Mouse (Mus musculus) spleen, adult 12 weeks (tissue): ENCODE measurements at regions not wholly inside any gene's neighbourhood (a gene's known extent, or its start where the extent isn't known, plus 50 kb on each side); places are given as distances from the start of the nearest gene placed in this dataset.

ENCODE experiments used
- DNase-seq: peaks from one replicate; pipeline ENCODE4 v3.0.0; 2022; ENCODE audit warnings: low spot score

- no peak for DNase-seq
These were observed 81.4 kb downstream of the Mtpn start for GRCm38 (mm10) chr6:35458250-35458649.

- no peak for DNase-seq
These were observed 94.7 kb downstream of the Mtpn start for GRCm38 (mm10) chr6:35445007-35445406.

DNA sequence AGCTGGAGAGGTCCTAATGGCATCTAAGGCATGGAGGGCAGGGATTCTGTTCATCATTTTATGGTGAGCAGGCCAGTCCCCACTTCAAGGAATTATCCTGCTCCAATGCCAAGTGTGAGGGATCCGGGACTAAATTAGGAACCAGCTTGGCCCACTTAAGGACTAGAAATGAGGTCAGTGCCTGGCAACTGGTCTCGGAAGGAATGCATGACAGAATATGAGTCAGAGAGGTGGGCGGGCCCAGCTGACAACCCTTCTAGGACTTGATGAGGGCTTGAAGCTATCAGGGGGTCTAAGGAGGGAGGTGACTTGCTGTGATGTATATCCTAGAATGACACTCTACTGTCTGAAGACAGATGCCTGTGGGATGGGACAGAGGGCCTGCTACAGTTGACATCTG, 100.4 kb upstream of the Fam180a start:
- DNase-seq = no peak

- DNase-seq = no peak
These were observed 98.6 kb upstream of the Fam180a start for GRCm38 (mm10) chr6:35424521-35424920.

DNA sequence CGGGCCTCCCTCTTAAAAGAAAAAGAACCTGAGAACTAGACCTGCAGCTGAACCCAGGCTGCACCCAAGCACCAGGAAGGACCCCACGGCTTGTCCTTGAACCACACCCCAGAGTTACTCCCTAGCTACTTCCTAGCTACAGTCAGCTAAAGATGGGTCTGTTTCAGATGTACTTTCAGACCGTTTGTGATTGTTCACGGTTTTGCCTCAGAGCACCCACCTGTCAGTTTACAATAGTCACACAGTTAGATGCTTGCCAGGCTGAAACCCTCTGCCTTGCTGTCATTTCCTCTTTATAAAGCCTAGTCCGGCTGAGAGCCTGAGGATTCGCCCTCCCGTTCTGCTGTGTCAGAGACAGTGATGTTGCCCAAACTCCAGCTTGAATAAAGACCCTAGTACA, 95.0 kb upstream of the Fam180a start:
- no peak for DNase-seq

GRCm38 (mm10) chr6:35405044-35405443, 79.1 kb upstream of the Fam180a start:
- no peak for DNase-seq

DNA sequence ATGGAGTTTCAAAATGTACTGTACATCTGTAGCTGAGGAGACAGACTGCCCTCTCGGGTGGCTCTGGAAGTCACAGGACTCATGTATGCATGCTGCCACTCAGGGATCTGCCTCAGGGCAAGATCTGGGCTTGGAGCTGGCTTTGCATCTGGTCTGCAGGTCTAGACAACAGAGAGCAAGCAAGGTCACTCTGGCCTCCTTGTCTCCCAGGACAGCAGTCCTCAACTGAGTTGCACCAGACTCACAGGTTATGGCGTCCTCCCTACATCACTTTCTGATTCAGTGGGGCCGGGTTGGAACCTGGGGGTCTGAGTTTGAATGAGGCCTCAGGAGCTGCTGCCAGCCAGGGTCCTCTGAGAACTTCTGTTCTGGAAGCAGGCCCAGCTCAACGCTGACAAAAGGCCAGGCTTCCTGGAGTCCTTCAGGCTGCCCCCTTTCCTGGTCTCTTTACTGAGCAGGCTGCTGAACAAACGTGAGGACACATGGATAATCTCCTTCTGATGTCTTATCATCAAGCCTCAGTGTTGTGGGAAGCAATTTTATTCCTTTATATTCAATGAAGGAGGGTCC, 77.5 kb upstream of the Fam180a start:
- no peak for DNase-seq

- no peak for DNase-seq
These were observed 69.8 kb upstream of the Fam180a start for GRCm38 (mm10) chr6:35395726-35396125.

- DNase-seq = no peak
These were observed 62.9 kb upstream of the Fam180a start for GRCm38 (mm10) chr6:35388827-35389226.

DNA sequence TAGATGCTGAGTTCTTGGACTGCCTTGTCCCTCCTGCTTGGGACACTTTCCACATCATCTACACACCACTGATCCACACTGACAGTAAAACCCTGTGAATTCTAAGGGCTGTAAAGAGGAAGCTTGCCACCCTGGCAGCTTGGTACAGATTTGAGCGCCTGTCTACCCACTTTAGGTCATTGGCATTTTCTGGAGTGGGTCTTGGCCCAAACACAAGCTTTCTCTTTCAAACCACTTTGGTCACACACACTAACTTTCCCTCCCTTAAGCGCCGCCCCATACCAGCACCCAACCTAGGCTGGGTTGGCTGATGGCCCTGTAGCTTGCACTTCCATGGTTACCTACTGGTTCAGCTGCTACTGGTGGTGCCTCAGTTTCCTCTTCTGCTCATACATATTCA, 55.6 kb upstream of the Fam180a start:
- no peak for DNase-seq

DNA sequence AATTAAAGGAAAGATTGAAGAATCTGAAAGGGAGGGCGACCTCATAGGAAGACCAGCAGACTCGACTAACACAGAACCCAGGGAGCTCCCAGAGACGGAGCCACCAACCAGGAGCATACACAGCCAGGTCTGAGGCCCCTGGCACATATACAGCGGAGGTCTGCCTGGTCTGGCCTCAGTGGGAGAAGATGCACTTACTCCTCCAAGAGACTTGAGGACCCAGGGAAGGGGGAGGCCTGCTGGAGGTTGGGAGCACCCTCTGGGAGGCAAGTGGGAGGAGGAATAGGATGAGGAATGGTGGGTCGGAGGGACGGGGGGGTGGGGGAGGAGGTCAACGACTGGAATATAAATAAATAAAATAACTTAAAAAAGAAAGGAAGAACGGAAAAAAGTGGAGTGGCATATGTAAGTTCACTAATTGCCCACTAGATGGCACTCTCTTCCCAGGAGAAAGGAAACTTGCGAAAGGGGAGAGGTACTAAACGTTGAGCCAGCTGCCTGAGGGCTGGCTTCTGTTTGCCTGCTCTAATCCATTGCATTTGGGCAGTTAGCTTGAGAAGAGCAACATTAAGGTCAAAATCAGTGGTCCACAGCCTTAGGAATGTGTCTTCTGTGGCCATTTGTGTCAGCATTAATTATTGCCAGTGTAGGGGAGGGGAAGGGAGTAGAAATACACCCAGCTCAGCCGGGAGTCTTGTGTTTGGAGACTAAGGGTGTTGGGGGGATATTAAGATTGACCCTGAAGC, 55.0 kb upstream of the Fam180a start:
- DNase-seq = peak; percentile 10

DNA sequence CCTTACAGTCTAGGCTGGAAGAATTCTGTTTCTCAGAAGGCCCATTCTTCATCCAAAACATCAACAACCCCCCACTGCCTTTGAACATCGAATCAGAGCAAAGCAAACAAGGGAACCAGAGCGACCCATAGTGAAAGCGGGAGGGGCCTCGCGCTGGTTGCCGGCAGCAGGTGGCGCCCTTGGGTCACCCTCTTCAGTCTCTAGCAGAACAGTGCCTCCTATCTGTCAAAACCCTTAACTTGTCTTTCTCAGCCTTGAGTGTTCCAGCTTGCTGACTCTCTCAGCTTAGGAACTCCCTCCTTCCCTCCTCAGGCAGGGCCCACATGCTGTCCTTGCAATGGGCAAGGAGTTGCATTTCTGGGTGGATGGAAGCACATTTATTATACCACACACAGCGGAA, 53.9 kb upstream of the Fam180a start:
- DNase-seq = peak; percentile 57

DNA sequence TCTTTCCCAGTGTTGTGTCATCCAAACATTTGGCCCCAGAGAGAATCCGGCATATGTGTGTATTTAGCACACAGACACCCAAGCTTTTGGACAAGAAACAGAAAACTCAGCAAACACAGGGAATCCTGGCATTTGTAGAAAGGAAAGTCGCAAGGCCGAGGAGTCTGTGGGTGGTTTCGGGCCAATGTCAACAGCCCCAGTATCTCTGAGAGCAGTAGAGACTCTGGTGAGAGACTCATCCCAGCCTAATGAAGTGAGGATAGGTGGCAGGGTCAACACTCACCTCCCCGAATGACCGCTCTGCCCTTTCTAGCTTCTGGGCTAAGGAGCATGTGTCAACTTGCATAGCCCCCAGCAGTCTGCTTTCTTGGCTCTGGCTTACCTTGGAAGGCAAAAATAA, 52.9 kb upstream of the Fam180a start:
- DNase-seq = no peak

GRCm38 (mm10) chr6:35377535-35377934, 51.6 kb upstream of the Fam180a start:
- DNase-seq = no peak

DNA sequence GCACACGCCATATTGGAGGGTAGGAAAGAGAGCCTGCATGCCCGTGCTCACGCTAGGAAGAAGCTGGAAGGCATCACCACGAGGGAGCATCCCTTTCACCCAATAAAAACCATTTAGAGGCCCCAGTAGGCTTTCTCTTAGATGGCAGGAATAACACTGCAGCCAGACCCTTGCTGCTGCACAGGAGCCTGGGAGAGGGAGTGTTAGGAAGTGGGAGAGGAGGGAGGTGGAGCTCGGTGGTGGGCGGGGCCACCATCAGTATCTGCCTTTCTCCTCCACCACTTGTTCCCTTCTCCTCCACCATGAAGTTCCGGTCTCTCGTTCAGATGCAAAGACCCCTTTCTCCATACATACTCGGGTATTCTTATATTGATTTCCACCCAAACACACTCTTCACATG, 50.6 kb upstream of the Fam180a start:
- DNase-seq = no peak
